Mouse (Mus musculus) hindbrain, embryonic 10.5 days (tissue): Measurements from ENCODE around the gene Col4a2. TPM values are rescaled to one million over a fixed set of nuclear protein-coding genes. Genes with fewer than 3 reads are reported as not detected.

Experiments used
- DNase-seq: peaks from one replicate; pipeline ENCODE4 v3.0.0-alpha.2; 2017; ENCODE audit warnings: low spot score
- H3K27ac ChIP-seq: fragments of 300-500 bp; sonication (generic); 2 replicates; pipeline ENCODE4 v1.5.1; 2016; ENCODE audit warnings: mild to moderate bottlenecking, moderate library complexity
- H3K27me3 ChIP-seq: fragments of 300-500 bp; sonication (generic); 2 replicates; pipeline ENCODE4 v1.6.1; 2016; ENCODE audit warnings: mild to moderate bottlenecking; ENCODE audit not compliant: poor library complexity, insufficient read depth, severe bottlenecking
- H3K36me3 ChIP-seq: fragments of 300-500 bp; sonication (generic); 2 replicates; pipeline ENCODE4 v1.6.1; 2016; ENCODE audit warnings: mild to moderate bottlenecking, moderate library complexity
- H3K4me1 ChIP-seq: fragments of 300-500 bp; sonication (generic); replicated peaks from 2 replicates; pipeline ENCODE4 v1.6.1; 2016; ENCODE audit warnings: mild to moderate bottlenecking
- H3K4me3 ChIP-seq: fragments of 300-500 bp; sonication (generic); 2 replicates; pipeline ENCODE4 v1.5.1; 2016; ENCODE audit warnings: mild to moderate bottlenecking, moderate library complexity
- H3K9me3 ChIP-seq: fragments of 300-500 bp; sonication (generic); 2 replicates; pipeline ENCODE4 v1.6.1; 2016; ENCODE audit warnings: mild to moderate bottlenecking, moderate library complexity
- WGBS: fragments of 180-500 bp; shearing (Covaris S2); methylation state at CpG from one replicate; pipeline ENCODE4 v1.1.7; 2016; 5-methylcytosine and 5-hydroxymethylcytosine counted together
- polyA plus RNA-seq: library from polyadenylated mRNA; unstranded; fragments of >200 nt; fragmentation: Nextera tagmentation; extraction: Ambion mirVana; gene quantifications from 2 replicates; pipeline ENCODE4 v1.2.1, GENCODE M21; 2016

Col4a2 gene
- polyA plus RNA-seq, 1 experiment from 2014 or later, result 52.9 TPM

- Histone ChIP-seq H3K4me1 (peaks cover 71% of the 10 kb centered on the region), H3K36me3 (peaks cover 3% of the 10 kb centered on the region; the same call in 1 of the 2 replicates), H3K9me3 (no peaks in the 10 kb centered on the region), H3K4me3 (no peak overlapping the region), H3K27me3 (peaks cover 66% of the 10 kb centered on the region), H3K27ac (peak overlapping the region; percentile 56)
- DNase-seq, result no peak
- 77% methylated on average over 16 of the region's 16 CpGs for WGBS
These were observed 2.8 kb downstream of the Col4a2 start for GRCm38 (mm10) chr8:11315179-11315943.

- peaks cover 68% of the 10 kb centered on the region for H3K4me1 ChIP-seq
- H3K27me3 ChIP-seq, result peaks cover 59% of the 10 kb centered on the region
These were observed 3.5 kb downstream of the Col4a2 start for GRCm38 (mm10) chr8:11316118-11316517.

GRCm38 (mm10) chr8:11319405-11319804, 6.8 kb downstream of the Col4a2 start:
- peaks cover 3% of the 10 kb centered on the region; the same call in 1 of the 2 replicates for H3K36me3 ChIP-seq
- H3K4me3 ChIP-seq, result no peak overlapping the region
- WGBS, result 90% methylated on average over 11 of the region's 11 CpGs
- DNase-seq, result no peak
- no peak overlapping the region for H3K27ac ChIP-seq
- H3K9me3 ChIP-seq, result no peaks in the 10 kb centered on the region
- H3K27me3 ChIP-seq, result peaks cover 26% of the 10 kb centered on the region
- H3K4me1 ChIP-seq, result peaks cover 35% of the 10 kb centered on the region

More at GRCm38 (mm10) chr8:11316118-11316517, 3.5 kb downstream of the Col4a2 start:
- no peak overlapping the region for H3K4me3 ChIP-seq
- peaks cover 3% of the 10 kb centered on the region; the same call in 1 of the 2 replicates for H3K36me3 ChIP-seq
- H3K9me3 ChIP-seq, result no peaks in the 10 kb centered on the region
- H3K27ac ChIP-seq, result peak overlapping the region; percentile 56
- no peak for DNase-seq
- 74% methylated on average over 6 of the region's 6 CpGs for whole genome bisulfite sequencing

- Histone ChIP-seq H3K9me3 (no peaks in the 10 kb centered on the region), H3K27me3 (peaks cover 2% of the 10 kb centered on the region), H3K36me3 (peaks cover 3% of the 10 kb centered on the region; the same call in 1 of the 2 replicates), H3K4me3 (no peak overlapping the region), H3K4me1 (peaks cover 24% of the 10 kb centered on the region), H3K27ac (no peak overlapping the region)
- 89% methylated on average over 7 of the region's 7 CpGs for WGBS
- no peak for DNase-seq
These were observed 9.2 kb downstream of the Col4a2 start for GRCm38 (mm10) chr8:11321841-11322240.

- H3K27ac ChIP-seq, result no peak overlapping the region
- no peak for DNase-seq
- H3K27me3 ChIP-seq, result no peaks in the 10 kb centered on the region
- no peak overlapping the region for H3K4me3 ChIP-seq
- peaks cover 25% of the 10 kb centered on the region for H3K4me1 ChIP-seq
- 91% methylated on average over 5 of the region's 5 CpGs for WGBS
- H3K9me3 ChIP-seq, result no peaks in the 10 kb centered on the region
- H3K36me3 ChIP-seq, result peaks cover 3% of the 10 kb centered on the region; the same call in 1 of the 2 replicates
These were observed 10.3 kb downstream of the Col4a2 start for GRCm38 (mm10) chr8:11322724-11323585.

- Histone ChIP-seq H3K4me3 (no peak overlapping the region), H3K27me3 (no peaks in the 10 kb centered on the region), H3K9me3 (no peaks in the 10 kb centered on the region), H3K36me3 (no peaks in the 10 kb centered on the region), H3K27ac (no peak overlapping the region), H3K4me1 (peaks cover 23% of the 10 kb centered on the region)
- no peak for DNase-seq
- WGBS, result 89% methylated on average over 1 of the region's 1 CpGs
These were observed 11.1 kb downstream of the Col4a2 start for GRCm38 (mm10) chr8:11323681-11324080.

- Histone ChIP-seq H3K9me3 (no peaks in the 10 kb centered on the region), H3K27ac (0 out of 2 replicates have a peak overlapping the region, but pooled peaks have one; percentile 6), H3K36me3 (no peaks in the 10 kb centered on the region), H3K4me1 (peaks cover 23% of the 10 kb centered on the region), H3K27me3 (no peaks in the 10 kb centered on the region), H3K4me3 (no peak overlapping the region)
- no peak for DNase-seq
- WGBS, result 85% methylated on average over 6 of the region's 6 CpGs
These were observed 12.3 kb downstream of the Col4a2 start for GRCm38 (mm10) chr8:11324801-11325395.

GRCm38 (mm10) chr8:11327298-11327697, 14.7 kb downstream of the Col4a2 start:
- Histone ChIP-seq H3K4me3 (no peak overlapping the region), H3K36me3 (no peaks in the 10 kb centered on the region), H3K27ac (peak overlapping the region; percentile 40), H3K27me3 (no peaks in the 10 kb centered on the region), H3K9me3 (no peaks in the 10 kb centered on the region), H3K4me1 (peaks cover 31% of the 10 kb centered on the region)
- WGBS, result 59% methylated on average over 4 of the region's 4 CpGs
- DNase-seq, result no peak

GRCm38 (mm10) chr8:11327722-11328417, 15.3 kb downstream of the Col4a2 start:
- 50% methylated on average over 5 of the region's 5 CpGs for WGBS
- H3K27ac ChIP-seq, result peak overlapping the region; percentile 40; the same call in 1 of the 2 replicates

GRCm38 (mm10) chr8:11331561-11331960, 19.0 kb downstream of the Col4a2 start:
- H3K4me1 ChIP-seq, result peaks cover 53% of the 10 kb centered on the region
- H3K4me3 ChIP-seq, result no peak overlapping the region
- H3K27ac ChIP-seq, result no peak overlapping the region
- no peak for DNase-seq
- no peaks in the 10 kb centered on the region for H3K9me3 ChIP-seq
- WGBS, result 77% methylated on average over 4 of the region's 4 CpGs
- no peaks in the 10 kb centered on the region for H3K27me3 ChIP-seq
- H3K36me3 ChIP-seq, result no peaks in the 10 kb centered on the region

More at GRCm38 (mm10) chr8:11327722-11328417, 15.3 kb downstream of the Col4a2 start:
- no peaks in the 10 kb centered on the region for H3K36me3 ChIP-seq
- no peaks in the 10 kb centered on the region for H3K27me3 ChIP-seq
- peaks cover 31% of the 10 kb centered on the region for H3K4me1 ChIP-seq
- no peak overlapping the region for H3K4me3 ChIP-seq
- H3K9me3 ChIP-seq, result no peaks in the 10 kb centered on the region
- no peak for DNase-seq

GRCm38 (mm10) chr8:11333746-11334145, 21.1 kb downstream of the Col4a2 start:
- Histone ChIP-seq H3K27me3 (no peaks in the 10 kb centered on the region), H3K4me3 (no peak overlapping the region), H3K36me3 (no peaks in the 10 kb centered on the region), H3K4me1 (peaks cover 48% of the 10 kb centered on the region), H3K27ac (no peak overlapping the region), H3K9me3 (no peaks in the 10 kb centered on the region)
- WGBS, result 65% methylated on average over 6 of the region's 6 CpGs
- DNase-seq, result no peak

GRCm38 (mm10) chr8:11334493-11334892, 21.9 kb downstream of the Col4a2 start:
- H3K36me3 ChIP-seq, result no peaks in the 10 kb centered on the region
- H3K27ac ChIP-seq, result no peak overlapping the region
- 90% methylated on average over 3 of the region's 3 CpGs for WGBS

More at GRCm38 (mm10) chr8:11334493-11334892, 21.9 kb downstream of the Col4a2 start:
- Histone ChIP-seq H3K4me1 (peaks cover 48% of the 10 kb centered on the region), H3K27me3 (no peaks in the 10 kb centered on the region), H3K9me3 (no peaks in the 10 kb centered on the region), H3K4me3 (no peak overlapping the region)
- no peak for DNase-seq
